Mouse (Mus musculus) mouse embryonic stem cell (cell line): ENCODE measurements at regions not wholly inside any gene's neighbourhood (a gene's known extent, or its start where the extent isn't known, plus 50 kb on each side); places are given as distances from the start of the nearest gene placed in this dataset.
"Not testable (repeated sequence)": the region's sequence is repeated elsewhere in the genome, so short reads cannot be mapped to it uniquely, and the experiment has no call there.

Experiments
- in situ Hi-C, 2 experiments: fragments of 300-500 bp; cut with MboI; formaldehyde crosslinking; loops; 1 replicate in 1 of 2; 3 replicates in 1 of 2; pipeline ENCODE4 v1.14.3; 2019 to 2020; ENCODE audit warnings: low sequenced_read_pairs in 2 of 2, low pct_unique_long_range_greater_than_20kb in 1 of 2, mixed read lengths in 1 of 2; ENCODE audit not compliant: unreplicated experiment in 1 of 2

- in situ Hi-C loops, result no loop called here
Observed at GRCm38 (mm10) chrX:68486585-68486984, 191.8 kb upstream of the Fmr1 start.

DNA sequence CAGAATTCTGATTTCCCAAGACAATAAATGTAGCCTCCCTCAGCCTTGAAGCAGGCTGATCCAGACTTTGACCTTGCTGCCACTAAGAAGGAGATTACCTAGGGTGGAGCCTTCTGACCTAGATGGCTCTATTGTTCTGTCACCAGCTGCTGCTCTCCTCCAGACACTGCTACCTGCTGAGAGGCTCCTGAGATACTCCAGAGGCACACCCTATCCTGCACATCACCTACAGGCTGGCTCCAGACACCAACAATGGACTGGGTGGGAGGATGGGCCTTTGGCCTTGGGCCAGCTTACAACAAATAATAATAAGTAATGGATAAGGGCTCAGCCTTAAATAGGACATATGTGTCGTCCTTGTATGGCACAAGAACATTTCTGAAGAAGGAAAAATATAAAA, 186.3 kb upstream of the Fmr1 start:
- in situ Hi-C loops, result not testable (repeated sequence)

GRCm38 (mm10) chrX:68494398-68495143, 183.8 kb upstream of the Fmr1 start:
- in situ Hi-C loops, result no loop called here

DNA sequence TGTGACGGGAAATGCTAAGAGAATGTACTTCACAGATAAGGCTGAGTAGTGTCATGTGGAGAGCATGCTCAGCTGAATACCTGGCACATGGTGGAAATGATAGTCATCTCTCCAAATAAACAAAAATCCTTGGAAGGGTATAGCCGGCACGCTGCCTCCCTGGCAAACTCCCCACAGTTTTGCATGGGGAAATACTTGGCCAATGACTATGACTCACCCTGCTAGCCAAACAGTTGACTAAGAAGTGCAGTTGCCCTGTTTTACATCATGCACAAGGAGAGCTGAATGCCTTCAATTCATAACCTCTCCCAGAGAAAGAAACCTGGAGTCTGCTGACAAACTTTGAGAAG, 183.2 kb upstream of the Fmr1 start:
- in situ Hi-C loops, result no loop called here

- in situ Hi-C loops, result no loop called here
Observed at GRCm38 (mm10) chrX:68495751-68496150, 182.6 kb upstream of the Fmr1 start.

DNA sequence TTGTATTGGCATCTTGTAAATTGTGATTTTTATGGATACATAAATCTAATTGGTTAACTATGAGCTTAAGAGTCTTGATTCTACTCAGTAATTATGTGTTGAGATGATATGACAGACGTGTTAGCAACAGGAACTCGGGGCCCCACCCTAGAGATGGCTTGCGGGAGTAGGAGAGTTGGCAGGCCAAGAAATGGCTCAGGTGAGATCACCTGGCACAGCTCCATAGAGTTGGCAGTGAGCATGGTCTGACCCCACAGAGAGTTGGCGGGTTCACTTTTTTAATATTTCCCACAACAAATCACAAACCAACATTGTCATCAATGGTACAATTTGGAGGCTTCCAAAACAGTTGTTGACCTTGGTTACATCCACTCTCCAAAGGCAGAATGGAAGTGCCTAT, 180.5 kb upstream of the Fmr1 start:
- in situ Hi-C loops, result no loop called here

DNA sequence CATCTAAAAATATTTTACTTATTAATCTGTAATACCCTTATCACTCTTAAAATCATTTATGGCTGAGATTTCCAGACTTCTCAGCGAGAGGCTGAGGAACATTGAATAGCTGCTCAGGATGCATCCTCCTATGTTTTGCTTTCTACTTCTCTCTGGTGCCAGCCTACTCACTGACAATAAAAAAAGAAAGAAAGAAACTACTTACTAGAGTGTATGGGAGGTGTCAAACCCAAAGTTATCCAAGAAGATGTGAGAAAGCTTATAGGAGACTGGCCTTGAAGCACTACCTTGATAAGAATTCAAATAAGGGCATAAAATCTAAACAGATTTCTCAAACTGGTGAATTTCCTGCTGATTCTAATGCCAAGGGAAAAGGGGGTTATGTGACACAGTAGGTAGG, 175.4 kb upstream of the Fmr1 start:
- in situ Hi-C loops, result no loop called here

DNA sequence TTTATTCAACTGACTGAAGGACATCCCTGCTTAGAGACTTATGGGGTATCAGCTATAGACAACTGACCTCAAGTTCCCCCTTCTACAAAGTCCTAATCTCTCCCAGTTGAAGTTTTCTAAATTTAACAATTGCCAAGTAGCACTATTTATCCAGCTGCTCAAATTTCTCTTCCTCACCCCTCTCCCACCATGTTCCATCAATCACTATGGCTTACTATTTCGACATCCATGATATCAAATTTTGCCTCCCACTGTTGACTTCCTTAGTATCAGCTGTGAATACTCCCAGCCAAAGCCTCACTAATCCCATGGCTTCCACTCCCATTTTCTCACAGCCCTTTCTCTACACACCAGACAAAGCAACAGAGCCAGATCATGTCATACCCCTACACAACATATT, 170.7 kb upstream of the Fmr1 start:
- in situ Hi-C loops, result no loop called here

DNA sequence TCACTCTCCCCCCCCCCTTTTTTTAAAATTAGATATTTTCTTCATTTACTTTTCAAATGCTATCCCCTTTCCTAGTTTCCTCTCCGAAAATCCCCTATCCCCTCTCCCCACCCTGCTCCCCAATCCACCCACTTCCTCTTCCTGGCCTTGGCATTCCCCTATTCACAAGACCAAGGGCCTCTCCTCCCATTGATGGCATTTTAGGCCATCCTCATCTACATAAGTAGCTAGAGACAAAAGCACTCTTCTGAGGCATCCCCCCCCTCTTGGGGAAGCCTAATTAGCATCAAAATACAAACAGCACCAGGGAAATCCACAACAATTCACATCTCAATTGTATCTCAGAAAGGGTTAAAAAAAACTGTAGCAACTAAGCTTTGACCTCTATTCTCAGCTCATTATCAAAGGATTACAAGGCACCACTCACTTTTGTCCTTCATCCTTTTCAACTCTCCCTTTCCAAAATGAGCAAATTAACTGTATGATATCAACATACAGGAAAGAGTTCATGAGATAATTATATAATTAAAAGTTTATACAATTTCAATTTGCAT, 166.1 kb upstream of the Fmr1 start:
- in situ Hi-C loops, result no loop called here

GRCm38 (mm10) chrX:68546561-68546960, 131.8 kb upstream of the Fmr1 start:
- in situ Hi-C loops, result no loop called here

- in situ Hi-C loops, result no loop called here
Observed at GRCm38 (mm10) chrX:68554031-68554430, 124.3 kb upstream of the Fmr1 start.

- in situ Hi-C loops, result no loop called here
Observed at GRCm38 (mm10) chrX:68557717-68558116, 120.6 kb upstream of the Fmr1 start.

GRCm38 (mm10) chrX:68585246-68585645, 93.1 kb upstream of the Fmr1 start:
- in situ Hi-C loops, result loop anchor here in 1 of 2 experiments (25.0 kb wide), 1 partner anchor 273 kb away; no protein-coding TSS in a partner anchor

- in situ Hi-C loops, result no loop called here
Observed at GRCm38 (mm10) chrX:68622141-68622540, 56.2 kb upstream of the Fmr1 start.
